Mouse (Mus musculus) liver, embryonic 15.5 days (tissue): ENCODE data around the gene Galnt18. TPM values are rescaled to one million over a fixed set of nuclear protein-coding genes. Genes with fewer than 3 reads are reported as not detected.

Source experiments
- ATAC-seq: fragments of 200-750 bp; cut with Nextera tagmentation; 2 replicates; pipeline ENCODE4 v1.8.0; 2017; ENCODE audit warnings: moderate number of reproducible peaks, mild to moderate bottlenecking, moderate library complexity; ENCODE audit not compliant: insufficient read depth
- H3K27ac ChIP-seq: fragments of 300-500 bp; sonication (generic); replicated peaks from 2 replicates; pipeline ENCODE4 v1.5.1; 2015; ENCODE audit warnings: mild to moderate bottlenecking, inconsistent platforms
- H3K27me3 ChIP-seq: fragments of 300-500 bp; sonication (generic); 2 replicates; pipeline ENCODE4 v1.6.1; 2015; ENCODE audit warnings: mild to moderate bottlenecking, inconsistent platforms
- H3K36me3 ChIP-seq: fragments of 300-500 bp; sonication (generic); replicated peaks from 2 replicates; pipeline ENCODE4 v1.6.1; 2015; ENCODE audit warnings: moderate library complexity, mild to moderate bottlenecking, inconsistent platforms
- H3K4me1 ChIP-seq: fragments of 300-500 bp; sonication (generic); replicated peaks from 2 replicates; pipeline ENCODE4 v1.6.1; 2015; ENCODE audit warnings: inconsistent platforms
- H3K4me2 ChIP-seq: fragments of 300-500 bp; sonication (generic); 2 replicates; pipeline ENCODE4 v1.6.1; 2015; ENCODE audit warnings: moderate library complexity, mild to moderate bottlenecking, inconsistent platforms
- H3K4me3 ChIP-seq: fragments of 300-500 bp; sonication (generic); replicated peaks from 2 replicates; pipeline ENCODE4 v1.5.1; 2015; ENCODE audit warnings: mild to moderate bottlenecking, inconsistent platforms
- H3K9ac ChIP-seq: fragments of 300-500 bp; sonication (generic); 2 replicates; pipeline ENCODE4 v1.6.1; 2015; ENCODE audit warnings: moderate library complexity, mild to moderate bottlenecking, inconsistent platforms
- H3K9me3 ChIP-seq: fragments of 300-500 bp; sonication (generic); replicated peaks from 2 replicates; pipeline ENCODE4 v1.6.1; 2016; ENCODE audit warnings: inconsistent platforms
- WGBS: fragments of 180-500 bp; shearing (Covaris S2); methylation state at CpG from one replicate; pipeline ENCODE4 v1.1.7; 2015; ENCODE audit warnings: mixed read lengths; ENCODE audit not compliant: insufficient replicate concordance; 5-methylcytosine and 5-hydroxymethylcytosine counted together
- polyA plus RNA-seq: library from polyadenylated mRNA; unstranded; fragments of >200 nt; fragmentation: Nextera tagmentation; extraction: Ambion mirVana; gene quantifications from 2 replicates; pipeline ENCODE4 v1.2.1, GENCODE M21; 2015

The Galnt18 gene
- polyA plus RNA-seq, 1 experiment from 2014 or later, result 1.5 TPM

DNA sequence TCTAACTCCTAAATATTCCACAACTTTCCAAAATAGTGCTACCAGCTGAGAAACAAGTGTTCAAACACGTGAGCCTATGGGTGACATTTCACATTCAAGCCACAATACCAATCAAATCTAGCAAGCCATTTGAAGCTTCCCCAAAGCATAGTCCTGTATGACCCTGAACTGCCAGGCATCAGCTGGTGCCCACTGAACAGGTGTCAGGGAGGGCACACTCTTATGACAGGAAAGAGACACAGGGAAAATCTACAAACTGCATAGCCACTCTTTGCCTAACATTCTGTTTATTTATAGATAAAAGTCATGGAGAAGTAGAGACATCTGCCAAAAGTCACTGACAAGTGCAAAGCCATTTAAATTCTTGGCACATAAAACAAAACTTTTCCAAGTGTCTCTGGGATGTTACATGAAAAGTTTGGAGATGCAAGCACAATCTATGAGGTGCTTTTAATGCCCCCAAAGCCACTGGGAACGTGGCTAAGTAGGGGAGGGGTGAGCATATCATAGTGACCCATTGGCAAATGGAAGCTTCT lies 280.5 kb downstream of the Galnt18 start:
- Histone ChIP-seq H3K4me2 (no peak overlapping the region), H3K4me1 (no peaks in the 10 kb centered on the region), H3K27ac (no peak overlapping the region), H3K36me3 (no peaks in the 10 kb centered on the region), H3K9ac (no peak overlapping the region), H3K27me3 (no peaks in the 10 kb centered on the region), H3K4me3 (no peak overlapping the region), H3K9me3 (no peaks in the 10 kb centered on the region)
- 35% methylated on average over 2 of the region's 2 CpGs for WGBS
- ATAC-seq, result no peak

DNA sequence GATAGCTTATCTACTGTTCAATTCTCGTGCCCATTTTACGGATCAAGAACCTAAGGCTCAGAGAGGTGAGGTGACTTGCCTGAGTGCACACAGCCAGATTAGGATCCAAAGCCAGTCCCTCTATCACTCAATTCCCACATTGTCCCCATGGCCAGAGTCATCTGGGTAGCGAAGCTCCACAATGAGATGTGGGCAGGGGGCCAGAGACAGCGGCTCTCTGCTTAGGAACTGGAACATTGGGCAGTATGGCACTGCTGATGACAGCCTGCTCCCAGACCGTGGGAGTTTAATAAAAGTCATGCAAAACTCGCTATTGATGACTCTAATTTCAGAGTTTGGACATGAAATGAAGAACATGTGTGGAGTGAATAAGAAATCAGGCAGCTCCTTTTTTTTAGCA lies 282.6 kb downstream of the Galnt18 start:
- ATAC-seq, result no peak
- no peaks in the 10 kb centered on the region for H3K9me3 ChIP-seq

DNA sequence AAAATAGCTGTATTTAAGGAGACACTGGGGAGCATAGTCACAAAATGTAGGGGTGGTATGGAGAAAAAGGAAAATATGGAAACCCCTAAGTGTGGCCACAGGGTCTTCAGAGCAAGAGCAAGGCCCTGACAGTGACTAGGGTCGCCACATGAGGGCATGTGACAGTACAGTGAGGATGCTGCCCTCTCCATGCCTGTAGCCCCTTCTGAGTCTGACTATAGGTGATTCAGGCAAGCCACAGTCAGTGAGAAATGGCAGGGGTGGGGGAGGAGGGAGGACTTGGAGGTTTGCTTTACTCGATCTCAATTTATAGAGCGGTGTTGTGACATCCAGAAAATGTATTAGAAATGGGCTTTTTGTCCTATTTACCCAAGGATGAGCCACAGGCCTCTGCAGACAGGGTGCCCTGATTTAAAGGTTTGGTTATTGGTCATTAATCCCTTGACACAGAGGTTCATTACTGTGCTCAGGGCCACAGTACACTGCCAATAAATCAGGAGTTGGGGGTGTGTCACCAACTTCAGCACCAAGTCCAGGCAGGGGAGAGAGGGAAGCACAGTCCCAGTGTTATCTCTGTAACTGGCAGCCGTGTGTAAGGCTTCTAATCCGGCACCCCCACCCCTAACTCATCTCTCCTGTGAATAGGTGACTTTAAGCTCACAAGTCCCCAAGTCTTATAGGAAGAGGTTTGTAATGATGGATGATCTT lies 287.4 kb downstream of the Galnt18 start:
- WGBS, result 44% methylated on average over 5 of the region's 5 CpGs

More for the DNA sequence above, 282.6 kb downstream of the Galnt18 start:
- H3K4me2 ChIP-seq, result no peak overlapping the region
- no peaks in the 10 kb centered on the region for H3K4me1 ChIP-seq
- no peaks in the 10 kb centered on the region for H3K36me3 ChIP-seq
- no peak overlapping the region for H3K27ac ChIP-seq
- no peak overlapping the region for H3K4me3 ChIP-seq
- no peaks in the 10 kb centered on the region for H3K27me3 ChIP-seq
- WGBS, result 57% methylated on average over 6 of the region's 6 CpGs
- no peak overlapping the region for H3K9ac ChIP-seq

GRCm38 (mm10) chr7:111491566-111491965 lies 288.2 kb downstream of the Galnt18 start:
- Histone ChIP-seq H3K9me3 (no peaks in the 10 kb centered on the region), H3K4me2 (no peak overlapping the region), H3K9ac (no peak overlapping the region), H3K27me3 (no peaks in the 10 kb centered on the region), H3K4me3 (no peak overlapping the region), H3K36me3 (no peaks in the 10 kb centered on the region), H3K27ac (no peak overlapping the region), H3K4me1 (no peaks in the 10 kb centered on the region)
- no peak for ATAC-seq
- 58% methylated on average over 2 of the region's 2 CpGs for whole genome bisulfite sequencing

More for the DNA sequence above, 287.4 kb downstream of the Galnt18 start:
- no peak overlapping the region for H3K4me2 ChIP-seq
- H3K4me3 ChIP-seq, result no peak overlapping the region
- H3K27me3 ChIP-seq, result no peaks in the 10 kb centered on the region
- no peak overlapping the region for H3K27ac ChIP-seq
- no peak for ATAC-seq
- H3K4me1 ChIP-seq, result no peaks in the 10 kb centered on the region
- H3K9ac ChIP-seq, result no peak overlapping the region
- H3K36me3 ChIP-seq, result no peaks in the 10 kb centered on the region
- H3K9me3 ChIP-seq, result no peaks in the 10 kb centered on the region

DNA sequence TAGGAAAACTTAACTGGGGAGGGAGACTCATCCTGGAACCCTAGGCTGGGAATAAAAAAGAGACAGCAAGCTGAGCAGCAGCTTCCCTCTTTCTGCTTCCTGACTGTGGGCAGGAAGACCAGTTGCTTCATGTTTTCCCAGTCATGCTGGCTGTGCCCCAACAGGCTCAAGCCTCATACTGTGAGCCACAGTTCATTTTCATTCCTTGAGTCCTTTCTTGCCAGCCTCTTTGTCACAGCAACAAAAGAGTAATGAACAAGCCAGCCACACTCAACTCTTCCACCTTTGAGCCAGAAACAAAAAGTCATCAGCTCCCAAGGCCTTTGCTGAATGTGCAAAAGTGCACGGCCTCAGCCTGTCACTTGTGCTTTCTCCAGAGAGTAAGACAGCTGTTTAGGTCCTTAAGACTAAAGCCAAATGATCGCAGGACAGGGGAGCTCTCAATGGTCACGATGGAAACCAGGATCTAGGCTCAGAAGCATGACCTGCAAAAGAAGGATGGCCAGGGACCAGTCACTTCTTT lies 292.9 kb downstream of the Galnt18 start:
- 44% methylated on average over 3 of the region's 3 CpGs for WGBS
- Histone ChIP-seq H3K4me2 (no peak overlapping the region), H3K9me3 (no peaks in the 10 kb centered on the region), H3K4me3 (no peak overlapping the region), H3K36me3 (no peaks in the 10 kb centered on the region), H3K9ac (no peak overlapping the region), H3K4me1 (no peaks in the 10 kb centered on the region), H3K27me3 (no peaks in the 10 kb centered on the region), H3K27ac (no peak overlapping the region)
- ATAC-seq, result no peak

GRCm38 (mm10) chr7:111483896-111484295 lies 295.9 kb downstream of the Galnt18 start:
- no peak overlapping the region for H3K9ac ChIP-seq
- WGBS, result 65% methylated on average over 4 of the region's 4 CpGs
- no peak overlapping the region for H3K27ac ChIP-seq

DNA sequence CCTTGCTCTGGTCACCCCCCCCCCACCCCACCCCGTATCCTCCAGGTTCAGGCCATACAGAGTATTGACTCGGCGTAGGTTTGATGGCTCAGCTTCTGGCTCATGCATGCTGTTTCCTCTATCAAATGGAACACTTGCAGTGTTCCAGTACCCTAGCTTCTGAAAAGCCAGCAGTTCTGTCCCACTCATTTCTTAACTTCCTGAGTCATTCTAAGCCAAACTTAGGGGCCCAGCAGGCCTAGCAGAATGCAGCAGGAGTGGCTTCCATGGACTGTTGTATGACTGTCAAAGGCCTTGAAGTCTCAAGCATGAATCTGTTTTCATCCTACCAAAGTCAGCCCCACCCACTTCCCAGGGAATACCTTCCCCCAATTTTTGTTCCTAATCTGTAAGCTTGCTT lies 296.5 kb downstream of the Galnt18 start:
- Histone ChIP-seq H3K36me3 (no peaks in the 10 kb centered on the region), H3K4me2 (no peak overlapping the region), H3K9me3 (no peaks in the 10 kb centered on the region), H3K4me1 (no peaks in the 10 kb centered on the region), H3K9ac (no peak overlapping the region), H3K4me3 (no peak overlapping the region), H3K27me3 (no peaks in the 10 kb centered on the region), H3K27ac (no peak overlapping the region)
- 75% methylated on average over 3 of the region's 3 CpGs for whole genome bisulfite sequencing
- ATAC-seq, result no peak

More at GRCm38 (mm10) chr7:111483896-111484295, 295.9 kb downstream of the Galnt18 start:
- Histone ChIP-seq H3K4me2 (no peak overlapping the region), H3K9me3 (no peaks in the 10 kb centered on the region), H3K27me3 (no peaks in the 10 kb centered on the region), H3K4me3 (no peak overlapping the region), H3K4me1 (no peaks in the 10 kb centered on the region), H3K36me3 (no peaks in the 10 kb centered on the region)
- no peak for ATAC-seq

DNA sequence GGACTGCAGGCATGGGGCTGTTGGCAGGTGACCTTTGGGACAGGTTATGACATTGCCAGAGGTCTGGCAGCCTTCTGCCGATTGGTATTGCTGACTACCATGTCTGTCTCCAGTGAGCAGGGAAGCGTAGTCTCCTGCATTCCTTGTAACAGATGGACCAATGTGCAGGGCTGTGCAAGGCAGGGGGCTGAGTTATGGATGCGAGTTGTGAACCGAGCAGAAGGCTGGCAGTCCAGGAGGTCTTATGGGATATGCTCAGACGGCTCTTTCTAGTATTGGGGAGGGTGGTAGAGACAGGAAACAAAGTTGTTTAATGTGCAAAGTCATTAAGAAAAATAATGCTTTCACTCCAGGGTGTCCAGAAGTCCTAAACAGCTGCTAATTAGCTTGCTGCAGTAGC lies 312.1 kb downstream of the Galnt18 start:
- no peak overlapping the region for H3K4me3 ChIP-seq
- H3K9me3 ChIP-seq, result no peaks in the 10 kb centered on the region
- no peak overlapping the region for H3K9ac ChIP-seq
- H3K36me3 ChIP-seq, result no peaks in the 10 kb centered on the region
- H3K4me1 ChIP-seq, result no peaks in the 10 kb centered on the region
- H3K27ac ChIP-seq, result no peak overlapping the region
- ATAC-seq, result no peak
- no peaks in the 10 kb centered on the region for H3K27me3 ChIP-seq
- H3K4me2 ChIP-seq, result no peak overlapping the region
- WGBS, result 64% methylated on average over 5 of the region's 5 CpGs

GRCm38 (mm10) chr7:111466720-111467119 lies 313.1 kb downstream of the Galnt18 start:
- no peak for ATAC-seq
- WGBS, result 45% methylated on average over 1 of the region's 1 CpGs
- Histone ChIP-seq H3K27ac (no peak overlapping the region), H3K9me3 (no peaks in the 10 kb centered on the region), H3K9ac (no peak overlapping the region), H3K4me1 (no peaks in the 10 kb centered on the region), H3K4me2 (no peak overlapping the region), H3K27me3 (no peaks in the 10 kb centered on the region), H3K4me3 (no peak overlapping the region), H3K36me3 (no peaks in the 10 kb centered on the region)

- H3K36me3 ChIP-seq, result no peaks in the 10 kb centered on the region
- WGBS, result 48% methylated on average over 3 of the region's 3 CpGs
- no peak for ATAC-seq
- no peak overlapping the region for H3K4me2 ChIP-seq
- H3K27me3 ChIP-seq, result no peaks in the 10 kb centered on the region
- H3K9me3 ChIP-seq, result no peaks in the 10 kb centered on the region
- H3K9ac ChIP-seq, result no peak overlapping the region
- no peak overlapping the region for H3K4me3 ChIP-seq
- no peak overlapping the region for H3K27ac ChIP-seq
- H3K4me1 ChIP-seq, result no peaks in the 10 kb centered on the region
These were observed 313.7 kb downstream of the Galnt18 start for GRCm38 (mm10) chr7:111466121-111466520.

DNA sequence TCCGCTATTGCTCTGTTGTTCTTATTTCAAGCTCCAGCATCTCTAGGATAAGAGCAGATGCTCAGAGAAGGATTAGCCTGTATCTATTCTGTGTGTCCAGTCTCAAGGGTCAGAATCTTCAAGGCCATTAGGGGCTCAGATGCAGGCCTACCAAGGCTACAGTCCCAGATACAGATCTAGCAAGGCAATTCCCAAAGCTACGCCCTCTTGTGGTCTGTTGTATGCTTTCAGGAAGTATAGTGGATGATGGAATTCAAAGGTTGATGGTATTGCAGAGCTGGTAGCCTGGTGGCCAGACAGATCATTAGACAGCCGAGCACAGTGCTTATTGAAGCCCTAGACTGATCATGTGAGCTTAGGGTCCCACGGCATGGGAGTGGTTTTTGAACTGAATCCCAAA lies 320.1 kb downstream of the Galnt18 start:
- Histone ChIP-seq H3K4me2 (no peak overlapping the region), H3K27me3 (no peaks in the 10 kb centered on the region), H3K4me1 (no peaks in the 10 kb centered on the region), H3K27ac (no peak overlapping the region), H3K9me3 (no peaks in the 10 kb centered on the region), H3K9ac (no peak overlapping the region), H3K36me3 (no peaks in the 10 kb centered on the region), H3K4me3 (no peak overlapping the region)
- 70% methylated on average over 4 of the region's 4 CpGs for WGBS
- no peak for ATAC-seq
